Mouse (Mus musculus) lung, embryonic 16.5 days (tissue): Measurements from ENCODE around the gene A030005K14Rik. TPM values are rescaled to one million over a fixed set of nuclear protein-coding genes. Genes with fewer than 3 reads are reported as not detected.

ENCODE experiments used
- ATAC-seq: fragments of 200-750 bp; cut with Nextera tagmentation; 2 replicates; pipeline ENCODE4 v1.8.0; 2017; ENCODE audit warnings: low read depth, mild to moderate bottlenecking, moderate library complexity
- H3K27ac ChIP-seq: fragments of 300-500 bp; sonication (generic); 2 replicates; pipeline ENCODE4 v1.5.1; 2014; ENCODE audit warnings: mild to moderate bottlenecking, control low read depth, low read length
- H3K27me3 ChIP-seq: fragments of 300-500 bp; sonication (generic); 2 replicates; pipeline ENCODE4 v1.6.1; 2014; ENCODE audit warnings: low read depth, low read length, mixed read lengths; ENCODE audit not compliant: control insufficient read depth, insufficient read depth
- H3K36me3 ChIP-seq: fragments of 300-500 bp; sonication (generic); 2 replicates; pipeline ENCODE4 v1.6.1; 2014; ENCODE audit warnings: low read length; ENCODE audit not compliant: control insufficient read depth, insufficient read depth
- H3K4me1 ChIP-seq: fragments of 300-500 bp; sonication (generic); replicated peaks from 2 replicates; pipeline ENCODE4 v1.6.1; 2014; ENCODE audit warnings: low read length, mixed read lengths; ENCODE audit not compliant: control insufficient read depth, insufficient read depth
- H3K4me2 ChIP-seq: fragments of 300-500 bp; sonication (generic); 2 replicates; pipeline ENCODE4 v1.6.1; 2014; ENCODE audit warnings: low read depth, low read length, control low read depth
- H3K4me3 ChIP-seq: fragments of 300-500 bp; sonication (generic); 2 replicates; pipeline ENCODE4 v1.5.1; 2014; ENCODE audit warnings: mild to moderate bottlenecking, low read length, control low read depth
- H3K9ac ChIP-seq: fragments of 300-500 bp; sonication (generic); 2 replicates; pipeline ENCODE4 v1.6.1; 2014; ENCODE audit warnings: low read length, control low read depth
- H3K9me3 ChIP-seq: fragments of 300-500 bp; sonication (generic); 2 replicates; pipeline ENCODE4 v1.6.1; 2016; ENCODE audit warnings: low read length; ENCODE audit not compliant: control insufficient read depth
- WGBS: fragments of 180-500 bp; shearing (Covaris S2); extraction: QIAGEN DNeasy Blood & Tissue Kit; methylation state at CpG from one replicate; pipeline ENCODE4 v1.1.7; 2014; 5-methylcytosine and 5-hydroxymethylcytosine counted together
- polyA plus RNA-seq: library from polyadenylated mRNA; unstranded; fragments of >200 nt; fragmentation: Nextera tagmentation; extraction: Ambion mirVana; gene quantifications from 2 replicates; pipeline ENCODE4 v1.2.1, GENCODE M21; 2015

The A030005K14Rik gene
- polyA plus RNA-seq, result not detected in 2 replicates

DNA sequence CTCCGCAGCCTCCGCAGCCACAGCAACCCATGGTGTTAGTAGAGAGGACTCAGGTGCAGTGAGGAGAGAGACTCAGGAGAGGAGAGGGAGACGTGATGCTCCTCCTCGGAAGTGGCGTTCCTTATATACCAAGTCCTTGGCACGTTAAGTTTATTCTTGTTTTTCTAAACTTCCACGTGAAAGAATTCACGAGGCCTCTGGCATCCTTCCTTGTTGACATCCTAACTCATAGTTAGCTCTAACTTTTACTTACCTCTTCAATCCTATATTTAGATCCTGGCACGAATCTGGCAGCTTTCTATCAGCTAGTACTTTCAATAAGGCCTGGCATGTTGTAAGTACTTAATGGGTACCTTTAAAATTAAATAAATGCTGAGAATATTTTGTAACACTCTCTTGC lies at the start of gene A030005K14Rik:
TSS of gene A030005K14Rik (minus strand) at position 101 of the 400 bp plus-strand sequence.
- no peaks in the 10 kb centered on the region for H3K9me3 ChIP-seq
- no peak for ATAC-seq
- no peak within 1 kb of the TSS for H3K4me2 ChIP-seq
- H3K4me3 ChIP-seq, result no peak within 1 kb of the TSS
- H3K36me3 ChIP-seq, result no peaks in the 10 kb centered on the region
- H3K4me1 ChIP-seq, result no peaks in the 10 kb centered on the region
- H3K27me3 ChIP-seq, result no peaks in the 10 kb centered on the region
- H3K27ac ChIP-seq, result no peak within 1 kb of the TSS
- H3K9ac ChIP-seq, result no peak within 1 kb of the TSS
- 80% methylated on average over 9 of the region's 9 CpGs for WGBS

DNA sequence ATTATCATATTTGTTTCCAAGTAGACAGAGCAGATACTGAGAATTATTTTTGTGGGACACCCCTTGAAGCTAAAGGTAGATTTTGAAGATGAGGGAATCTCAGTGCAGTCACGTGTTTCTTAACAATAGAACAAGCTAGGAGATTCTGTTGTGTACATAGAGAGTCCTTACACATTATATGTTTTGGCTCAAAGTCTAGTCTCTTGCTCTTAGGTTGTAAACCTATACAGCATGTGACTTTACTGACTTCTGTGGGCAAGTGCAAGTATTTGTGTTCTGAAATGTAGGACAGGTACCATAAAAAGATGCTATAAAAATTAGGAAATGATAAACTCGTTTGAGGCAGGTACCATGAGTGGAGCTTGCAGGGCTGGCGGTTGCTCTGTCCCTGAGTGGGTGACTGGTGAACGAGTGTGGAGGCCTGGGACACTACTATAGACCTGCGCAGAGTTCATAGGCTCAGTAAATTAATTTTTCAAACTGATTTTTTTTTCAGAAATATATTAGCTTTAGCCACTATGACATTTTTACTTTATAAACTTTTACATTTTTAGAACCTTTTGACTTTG lies 48.3 kb upstream of the A030005K14Rik start:
- Histone ChIP-seq H3K27me3 (no peaks in the 10 kb centered on the region), H3K9ac (no peak overlapping the region), H3K4me3 (no peak overlapping the region), H3K4me1 (no peaks in the 10 kb centered on the region), H3K27ac (no peak overlapping the region), H3K4me2 (no peak overlapping the region), H3K36me3 (no peaks in the 10 kb centered on the region), H3K9me3 (no peaks in the 10 kb centered on the region)
- ATAC-seq, result no peak
- 67% methylated on average over 5 of the region's 5 CpGs for WGBS

DNA sequence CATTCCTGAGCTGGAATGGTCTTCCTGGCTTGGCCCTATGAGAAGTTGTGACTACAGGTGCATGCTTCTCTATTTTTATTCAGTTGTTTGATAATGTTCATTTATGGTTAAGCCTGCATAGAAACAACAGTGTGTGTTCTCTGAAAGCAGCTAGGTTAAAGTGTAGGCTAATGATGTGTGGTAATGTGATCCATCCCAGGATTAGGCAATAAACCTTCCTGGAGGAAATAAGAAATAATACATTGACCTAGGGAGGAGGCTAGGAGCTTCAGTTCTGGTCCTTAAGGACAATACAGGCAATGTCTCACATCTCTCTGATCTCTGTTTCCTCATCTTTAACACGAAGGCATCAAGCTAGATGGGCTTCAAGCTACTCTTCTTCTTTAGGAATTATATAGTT lies 46.3 kb upstream of the A030005K14Rik start:
- Histone ChIP-seq H3K9ac (no peak overlapping the region), H3K4me1 (peaks cover 5% of the 10 kb centered on the region; the same call in 1 of the 2 replicates)

DNA sequence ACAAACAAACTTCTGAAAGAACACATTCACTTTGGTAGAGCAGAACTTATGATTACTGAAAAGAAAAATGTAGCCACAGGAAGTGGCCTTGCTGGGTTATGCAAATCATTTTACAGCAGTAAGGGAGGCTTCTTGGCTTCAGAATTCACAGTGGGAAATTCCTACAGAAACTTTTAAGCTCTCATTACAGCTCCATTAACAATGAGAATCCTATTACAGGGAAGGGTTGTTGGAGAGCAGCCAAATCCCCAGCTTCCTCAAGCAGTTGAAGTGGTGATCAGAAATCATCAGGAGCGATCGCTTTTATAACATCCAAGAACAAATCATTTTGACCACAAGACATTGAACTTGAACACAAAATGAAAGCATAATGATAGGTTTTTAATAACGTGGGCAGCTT lies 42.7 kb upstream of the A030005K14Rik start:
- no peak for ATAC-seq
- Histone ChIP-seq H3K9me3 (no peaks in the 10 kb centered on the region), H3K4me2 (no peak overlapping the region), H3K27ac (no peak overlapping the region), H3K9ac (no peak overlapping the region), H3K4me1 (peaks cover 5% of the 10 kb centered on the region; the same call in 1 of the 2 replicates), H3K27me3 (no peaks in the 10 kb centered on the region), H3K4me3 (no peak overlapping the region), H3K36me3 (no peaks in the 10 kb centered on the region)
- WGBS, result 18% methylated on average over 3 of the region's 3 CpGs

More for the DNA sequence above, 46.3 kb upstream of the A030005K14Rik start:
- Histone ChIP-seq H3K27me3 (no peaks in the 10 kb centered on the region), H3K27ac (no peak overlapping the region), H3K4me2 (no peak overlapping the region), H3K9me3 (no peaks in the 10 kb centered on the region), H3K4me3 (no peak overlapping the region), H3K36me3 (no peaks in the 10 kb centered on the region)
- no peak for ATAC-seq
- WGBS, result 54% methylated on average over 1 of the region's 1 CpGs

DNA sequence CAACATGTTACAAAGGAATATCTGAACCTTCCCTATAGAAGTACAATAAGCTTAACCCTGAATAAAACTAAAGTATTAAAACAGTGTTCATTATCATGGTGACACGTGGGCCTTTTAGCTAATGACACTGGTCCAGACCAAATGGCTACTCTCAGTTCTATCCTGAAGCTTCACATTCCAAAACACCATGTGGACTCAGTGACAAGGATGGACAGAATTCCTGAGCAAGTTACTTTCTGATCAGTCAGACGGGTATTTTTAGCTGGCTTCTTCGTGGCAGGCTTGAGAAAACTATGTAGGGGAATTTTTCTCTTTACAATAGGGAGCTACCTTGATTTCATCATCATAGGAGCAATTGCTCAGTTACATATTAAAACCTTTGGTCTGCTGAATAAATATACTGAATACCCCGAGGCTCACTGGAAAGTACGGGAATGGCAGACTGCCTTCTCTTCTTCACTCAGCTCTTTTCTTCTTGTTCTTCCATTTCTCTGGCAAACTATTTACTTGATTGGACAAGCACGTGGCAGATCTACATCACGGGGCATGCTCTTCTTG lies 40.5 kb upstream of the A030005K14Rik start:
- Histone ChIP-seq H3K9me3 (no peaks in the 10 kb centered on the region), H3K4me1 (peaks cover 5% of the 10 kb centered on the region; the same call in 1 of the 2 replicates), H3K27ac (peak overlapping the region; percentile 62), H3K9ac (no peak overlapping the region), H3K27me3 (no peaks in the 10 kb centered on the region), H3K4me2 (no peak overlapping the region), H3K36me3 (no peaks in the 10 kb centered on the region), H3K4me3 (no peak overlapping the region)
- WGBS, result 50% methylated on average over 7 of the region's 7 CpGs
- ATAC-seq, result peak; percentile 70

DNA sequence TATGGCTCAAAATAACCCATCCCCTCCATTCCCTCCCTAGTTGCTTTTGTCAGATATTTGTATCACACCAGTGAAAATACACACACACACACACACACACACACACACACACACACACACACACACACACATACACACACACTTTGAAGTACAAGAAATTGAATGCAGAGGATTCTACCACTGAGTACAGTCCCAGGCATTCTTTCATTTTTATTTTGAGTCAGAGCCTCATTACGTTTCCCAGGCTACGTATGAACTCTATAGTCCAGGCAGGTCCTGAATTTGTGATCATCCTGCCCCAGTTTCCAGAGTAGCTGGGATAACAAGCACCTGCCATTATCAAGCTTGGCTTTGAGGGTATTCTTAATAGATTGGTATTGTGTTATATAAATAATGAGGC lies 40.0 kb upstream of the A030005K14Rik start:
- H3K27me3 ChIP-seq, result no peaks in the 10 kb centered on the region
- no peak overlapping the region for H3K9ac ChIP-seq
- H3K4me2 ChIP-seq, result no peak overlapping the region
- WGBS, result 87% methylated on average over 2 of the region's 2 CpGs
- H3K36me3 ChIP-seq, result no peaks in the 10 kb centered on the region
- no peak overlapping the region for H3K4me3 ChIP-seq
- ATAC-seq, result peak; percentile 23; the same call in 1 of the 2 replicates
- H3K4me1 ChIP-seq, result peaks cover 5% of the 10 kb centered on the region; the same call in 1 of the 2 replicates
- H3K9me3 ChIP-seq, result no peaks in the 10 kb centered on the region
- H3K27ac ChIP-seq, result peak overlapping the region; percentile 55; the same call in 1 of the 2 replicates

DNA sequence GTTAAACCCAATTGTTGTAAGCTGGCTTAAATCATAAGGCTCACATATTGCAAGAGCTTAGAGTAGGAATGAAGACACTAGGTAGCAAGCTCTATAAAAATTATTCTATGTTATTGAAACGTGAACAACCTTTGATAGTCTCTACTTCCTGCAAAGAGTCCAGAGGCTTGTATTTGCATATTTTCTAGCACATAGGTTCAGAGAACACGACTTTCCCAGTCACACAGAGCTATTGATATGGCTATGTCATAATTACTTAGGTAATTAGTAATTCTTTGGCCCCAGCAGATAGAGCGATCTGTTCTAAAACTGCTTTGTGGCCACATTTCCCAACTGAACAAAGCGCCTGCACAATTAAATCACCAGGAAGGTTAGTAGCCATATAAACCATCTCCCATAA lies 37.8 kb upstream of the A030005K14Rik start:
- H3K4me2 ChIP-seq, result no peak overlapping the region
- H3K27me3 ChIP-seq, result no peaks in the 10 kb centered on the region
- H3K27ac ChIP-seq, result no peak overlapping the region
- H3K4me3 ChIP-seq, result no peak overlapping the region
- no peaks in the 10 kb centered on the region for H3K36me3 ChIP-seq
- no peaks in the 10 kb centered on the region for H3K9me3 ChIP-seq
- H3K9ac ChIP-seq, result no peak overlapping the region
- WGBS, result 78% methylated on average over 4 of the region's 4 CpGs
- peaks cover 4% of the 10 kb centered on the region; the same call in 1 of the 2 replicates for H3K4me1 ChIP-seq
- no peak for ATAC-seq

DNA sequence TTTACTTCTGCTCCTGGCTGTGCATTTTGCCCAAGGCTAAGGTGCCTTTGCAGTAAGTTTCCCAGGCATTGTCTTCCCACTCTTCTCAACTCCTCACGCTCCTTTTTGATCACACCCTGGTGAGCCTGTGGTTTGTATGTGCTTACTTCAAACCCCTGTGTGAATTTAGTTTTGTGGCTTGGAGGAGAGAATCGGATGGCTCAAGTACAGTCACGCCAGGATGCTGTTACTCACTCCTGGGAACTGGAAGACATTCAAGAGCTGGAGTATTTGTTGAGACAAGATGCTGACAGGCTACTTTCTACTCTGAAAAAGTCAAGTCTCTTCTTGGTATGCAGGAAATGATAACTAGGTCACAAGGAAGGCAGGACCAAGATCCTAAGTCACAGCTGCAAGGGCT lies 32.1 kb upstream of the A030005K14Rik start:
- Histone ChIP-seq H3K4me2 (no peak overlapping the region), H3K4me3 (no peak overlapping the region), H3K27me3 (no peaks in the 10 kb centered on the region), H3K4me1 (no peaks in the 10 kb centered on the region), H3K9ac (no peak overlapping the region), H3K9me3 (no peaks in the 10 kb centered on the region), H3K27ac (no peak overlapping the region), H3K36me3 (no peaks in the 10 kb centered on the region)
- 62% methylated on average over 3 of the region's 3 CpGs for WGBS
- no peak for ATAC-seq

DNA sequence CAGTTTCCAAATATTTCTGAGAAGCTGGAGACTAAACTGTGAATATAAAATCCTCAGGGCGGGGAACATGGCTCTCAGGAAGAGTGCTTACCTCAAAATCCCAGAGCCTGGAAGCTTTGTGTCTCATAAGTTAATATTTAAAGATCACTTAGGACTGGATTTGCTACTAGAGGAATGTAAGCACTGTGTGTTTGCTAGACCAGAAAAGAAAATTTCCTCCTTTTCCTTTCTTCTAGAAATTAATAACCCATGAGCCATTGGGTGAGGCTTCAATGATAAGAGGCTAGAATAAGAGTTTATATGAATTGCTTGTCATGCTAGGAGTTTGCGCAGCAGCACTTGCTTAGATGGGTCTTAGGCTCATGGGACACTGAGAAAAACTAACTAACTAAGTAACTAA lies 25.6 kb upstream of the A030005K14Rik start:
- no peaks in the 10 kb centered on the region for H3K27me3 ChIP-seq
- 0 out of 2 replicates have a peak, but pooled peaks cover 2% of the 10 kb centered on the region for H3K4me1 ChIP-seq
- H3K9me3 ChIP-seq, result no peaks in the 10 kb centered on the region
- no peak overlapping the region for H3K4me3 ChIP-seq
- no peaks in the 10 kb centered on the region for H3K36me3 ChIP-seq
- H3K27ac ChIP-seq, result peak overlapping the region; percentile 60
- no peak overlapping the region for H3K9ac ChIP-seq
- no peak overlapping the region for H3K4me2 ChIP-seq
- peak; percentile 88 for ATAC-seq
- 51% methylated on average over 2 of the region's 2 CpGs for WGBS
